Mouse (Mus musculus) forebrain, embryonic 14.5 days (tissue): ENCODE results near the gene Lrpap1. TPM values are rescaled to one million over a fixed set of nuclear protein-coding genes. Genes with fewer than 3 reads are reported as not detected.

Experiments used
- ATAC-seq: fragments of 200-750 bp; cut with Nextera tagmentation; 2 replicates; pipeline ENCODE4 v1.8.0; 2017; ENCODE audit warnings: mild to moderate bottlenecking, moderate library complexity
- DNase-seq: peaks from one replicate; pipeline ENCODE4 v3.0.0-alpha.2; 2015; ENCODE audit warnings: low spot score
- H3K27ac ChIP-seq: fragments of 300-500 bp; sonication (generic); 2 replicates; pipeline ENCODE4 v1.5.1; 2014; ENCODE audit warnings: low read depth, mild to moderate bottlenecking, control low read depth, low read length, moderate library complexity
- H3K27me3 ChIP-seq: fragments of 300-500 bp; sonication (generic); replicated peaks from 2 replicates; pipeline ENCODE4 v1.6.1; 2014; ENCODE audit warnings: low read length, control low read depth, mixed read lengths; ENCODE audit not compliant: control insufficient read depth, insufficient read depth
- H3K36me3 ChIP-seq: fragments of 300-500 bp; sonication (generic); 2 replicates; pipeline ENCODE4 v1.6.1; 2014; ENCODE audit warnings: low read length, control low read depth; ENCODE audit not compliant: control insufficient read depth, insufficient read depth
- H3K4me1 ChIP-seq: fragments of 300-500 bp; sonication (generic); 2 replicates; pipeline ENCODE4 v1.6.1; 2014; ENCODE audit warnings: antibody characterized with exemption, low read length, control low read depth; ENCODE audit not compliant: control insufficient read depth, insufficient read depth
- H3K4me2 ChIP-seq: fragments of 300-500 bp; sonication (generic); 2 replicates; pipeline ENCODE4 v1.6.1; 2014; ENCODE audit warnings: mild to moderate bottlenecking, control low read depth, low read length
- H3K4me3 ChIP-seq: fragments of 300-500 bp; sonication (generic); 2 replicates; pipeline ENCODE4 v1.5.1; 2014; ENCODE audit warnings: low read depth, low read length, control low read depth
- H3K9ac ChIP-seq: fragments of 300-500 bp; sonication (generic); 2 replicates; pipeline ENCODE4 v1.6.1; 2014; ENCODE audit warnings: mild to moderate bottlenecking, low read length, control low read depth, moderate library complexity
- H3K9me3 ChIP-seq: fragments of 300-500 bp; sonication (generic); replicated peaks from 2 replicates; pipeline ENCODE4 v1.6.1; 2016; ENCODE audit warnings: low read length, control low read depth, mixed read lengths; ENCODE audit not compliant: control insufficient read depth
- WGBS: fragments of 180-500 bp; shearing (Covaris S2); extraction: QIAGEN DNeasy Blood & Tissue Kit; methylation state at CpG from one replicate; pipeline ENCODE4 v1.1.7; 2014; 5-methylcytosine and 5-hydroxymethylcytosine counted together
- polyA plus RNA-seq: library from polyadenylated mRNA; unstranded; fragments of >200 nt; fragmentation: Nextera tagmentation; extraction: Ambion mirVana; gene quantifications from 2 replicates; pipeline ENCODE4 v1.2.1, GENCODE M21; 2014

Lrpap1 gene
- 162 and 169 TPM in 2 replicates for polyA plus RNA-seq

- WGBS = under 1% methylated on average over 39 of the region's 39 CpGs
- ATAC-seq = peak; percentile 98
- H3K4me3 ChIP-seq = peak within 1 kb of the TSS; percentile 83
These were observed at the start of gene Lrpap1 for GRCm38 (mm10) chr5:35104960-35105921. TSS of gene Lrpap1 (minus strand) at chr5:35105766.

GRCm38 (mm10) chr5:35149939-35150338 lies 44.4 kb upstream of the Lrpap1 start:
- 76% methylated on average over 5 of the region's 5 CpGs for WGBS
- ATAC-seq (no peak), DNase-seq (no peak)
- Histone ChIP-seq H3K9ac (no peak overlapping the region), H3K27ac (no peak overlapping the region), H3K27me3 (no peaks in the 10 kb centered on the region), H3K4me2 (no peak overlapping the region), H3K36me3 (no peaks in the 10 kb centered on the region), H3K9me3 (no peaks in the 10 kb centered on the region), H3K4me3 (no peak overlapping the region), H3K4me1 (peaks cover 8% of the 10 kb centered on the region)

More at GRCm38 (mm10) chr5:35104960-35105921, at the start of gene Lrpap1:
- H3K9me3 ChIP-seq = no peaks in the 10 kb centered on the region
- DNase-seq = peak; percentile 95
- H3K4me2 ChIP-seq = peak within 1 kb of the TSS; percentile 57
- peaks cover 24% of the 10 kb centered on the region for H3K36me3 ChIP-seq
- H3K9ac ChIP-seq = peak within 1 kb of the TSS; percentile 75
- H3K27me3 ChIP-seq = no peaks in the 10 kb centered on the region
- peak within 1 kb of the TSS; percentile 69 for H3K27ac ChIP-seq
- peaks cover 18% of the 10 kb centered on the region for H3K4me1 ChIP-seq

GRCm38 (mm10) chr5:35149526-35149925 lies 44.0 kb upstream of the Lrpap1 start:
- 73% methylated on average over 4 of the region's 4 CpGs for WGBS
- no peaks in the 10 kb centered on the region for H3K9me3 ChIP-seq
- H3K4me3 ChIP-seq = no peak overlapping the region
- H3K27me3 ChIP-seq = no peaks in the 10 kb centered on the region
- no peak overlapping the region for H3K4me2 ChIP-seq
- DNase-seq = no peak
- ATAC-seq = no peak
- H3K4me1 ChIP-seq = peaks cover 8% of the 10 kb centered on the region
- H3K36me3 ChIP-seq = no peaks in the 10 kb centered on the region
- no peak overlapping the region for H3K27ac ChIP-seq
- no peak overlapping the region for H3K9ac ChIP-seq

DNA sequence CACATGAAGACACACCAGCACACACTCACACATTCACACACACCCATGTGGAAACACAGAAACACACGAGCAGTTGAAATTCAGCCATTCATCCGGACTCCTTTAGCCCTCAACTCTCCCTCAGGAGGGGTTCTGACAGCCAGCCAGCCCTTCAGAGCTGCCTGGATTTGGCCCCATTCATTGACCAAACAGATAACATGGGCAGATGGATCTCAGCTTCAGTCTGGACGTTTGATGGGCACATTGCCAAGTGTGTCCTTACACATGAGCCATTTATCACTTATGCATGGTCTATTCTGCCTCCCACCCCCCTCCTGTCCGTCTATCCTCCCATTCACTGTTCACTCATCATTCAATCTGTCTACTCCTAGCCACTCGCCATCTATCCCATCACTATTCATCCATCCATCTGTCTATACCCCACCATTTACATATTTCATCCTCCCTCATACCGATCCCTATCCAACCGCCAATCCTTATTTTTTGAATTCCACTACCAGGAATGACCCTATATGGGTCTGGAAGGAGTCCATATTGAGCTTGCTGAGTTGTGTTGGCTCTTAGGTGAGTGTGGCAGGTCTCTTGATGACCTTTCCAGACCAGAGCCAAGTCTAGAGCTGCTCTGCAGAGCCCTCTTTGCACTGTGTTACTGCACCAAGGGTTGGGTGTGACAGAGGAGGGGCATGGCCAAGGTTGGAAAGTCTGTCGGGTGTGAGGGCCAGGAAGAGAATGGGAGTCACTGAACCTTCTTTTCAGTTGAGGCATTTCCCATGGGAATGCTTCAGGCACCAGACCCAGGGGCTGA lies 42.6 kb upstream of the Lrpap1 start:
- no peak overlapping the region for H3K4me3 ChIP-seq
- no peaks in the 10 kb centered on the region for H3K36me3 ChIP-seq
- 53% methylated on average over 8 of the region's 8 CpGs for WGBS
- ATAC-seq (peak; percentile 74; the same call in 1 of the 2 replicates), DNase-seq (peak; percentile 69)
- H3K9me3 ChIP-seq = no peaks in the 10 kb centered on the region
- H3K9ac ChIP-seq = no peak overlapping the region
- peaks cover 8% of the 10 kb centered on the region for H3K4me1 ChIP-seq
- peak overlapping the region; percentile 29 for H3K27ac ChIP-seq
- H3K27me3 ChIP-seq = no peaks in the 10 kb centered on the region
- H3K4me2 ChIP-seq = no peak overlapping the region

DNA sequence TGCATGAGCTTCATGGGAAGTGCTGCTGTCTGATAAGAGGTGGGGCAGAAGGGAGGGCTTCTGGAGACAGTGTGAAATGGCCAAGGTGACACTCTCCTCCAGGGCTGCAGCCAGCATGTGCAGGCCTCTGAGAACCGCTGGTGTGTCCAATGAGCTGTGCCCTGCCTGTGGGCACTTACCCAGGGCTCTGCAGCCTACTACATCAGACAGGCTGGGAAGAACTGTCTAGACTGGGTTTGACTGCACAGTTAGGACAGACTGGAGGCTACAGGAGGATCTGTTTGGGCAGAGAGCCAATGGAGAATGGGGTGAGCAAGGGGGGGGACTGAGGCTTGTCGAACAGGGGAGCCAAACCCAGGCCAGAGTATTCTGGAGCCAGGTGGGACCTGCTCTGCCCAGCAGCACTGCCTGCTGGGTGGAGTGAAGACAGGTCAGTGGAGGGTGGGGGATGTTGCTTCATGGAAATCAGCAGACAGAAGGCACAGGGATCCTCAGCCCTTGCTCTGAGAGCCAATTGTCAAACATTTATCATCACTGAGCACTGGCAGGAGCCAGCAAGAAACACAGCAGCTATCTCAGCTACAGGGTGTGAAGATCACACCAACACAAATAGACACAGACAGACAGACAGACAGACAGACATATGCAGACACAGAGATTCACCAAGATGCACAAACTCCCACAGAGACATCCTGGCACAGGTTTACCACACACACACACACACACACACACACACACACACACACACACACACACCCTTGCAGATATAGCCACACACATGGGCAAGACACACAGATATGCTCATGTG lies 41.8 kb upstream of the Lrpap1 start:
- Histone ChIP-seq H3K4me2 (no peak overlapping the region), H3K9ac (no peak overlapping the region), H3K4me3 (no peak overlapping the region), H3K9me3 (no peaks in the 10 kb centered on the region), H3K36me3 (no peaks in the 10 kb centered on the region), H3K27ac (peak overlapping the region; percentile 29), H3K4me1 (peaks cover 8% of the 10 kb centered on the region), H3K27me3 (no peaks in the 10 kb centered on the region)
- WGBS = 45% methylated on average over 2 of the region's 2 CpGs
- ATAC-seq (peak; percentile 66; the same call in 1 of the 2 replicates), DNase-seq (peak; percentile 53)

DNA sequence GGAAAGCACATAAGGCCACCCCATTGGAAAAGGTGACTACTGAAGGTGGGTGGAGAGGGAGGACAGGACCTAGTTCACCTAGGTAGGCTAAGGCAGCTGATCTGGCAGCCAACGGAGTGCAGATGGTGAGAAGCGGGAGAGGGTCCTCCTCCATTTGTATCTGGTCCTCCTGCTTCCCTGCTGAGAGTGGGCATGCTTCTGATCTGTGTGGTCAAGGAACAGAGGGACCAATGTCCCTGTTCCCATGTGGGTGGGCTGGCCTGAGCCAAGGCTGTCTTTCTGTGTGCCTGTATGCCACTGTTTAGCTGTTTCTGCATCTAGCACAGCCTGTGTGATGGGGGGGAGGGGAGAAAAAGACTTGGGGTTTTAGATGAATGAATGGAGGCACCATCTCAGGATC lies 41.2 kb upstream of the Lrpap1 start:
- Histone ChIP-seq H3K9ac (no peak overlapping the region), H3K36me3 (no peaks in the 10 kb centered on the region), H3K4me3 (no peak overlapping the region), H3K27ac (peak overlapping the region; percentile 29), H3K4me1 (peaks cover 8% of the 10 kb centered on the region), H3K4me2 (no peak overlapping the region), H3K9me3 (no peaks in the 10 kb centered on the region), H3K27me3 (no peaks in the 10 kb centered on the region)
- 73% methylated on average over 2 of the region's 2 CpGs for WGBS
- no peak for DNase-seq
- ATAC-seq = no peak

DNA sequence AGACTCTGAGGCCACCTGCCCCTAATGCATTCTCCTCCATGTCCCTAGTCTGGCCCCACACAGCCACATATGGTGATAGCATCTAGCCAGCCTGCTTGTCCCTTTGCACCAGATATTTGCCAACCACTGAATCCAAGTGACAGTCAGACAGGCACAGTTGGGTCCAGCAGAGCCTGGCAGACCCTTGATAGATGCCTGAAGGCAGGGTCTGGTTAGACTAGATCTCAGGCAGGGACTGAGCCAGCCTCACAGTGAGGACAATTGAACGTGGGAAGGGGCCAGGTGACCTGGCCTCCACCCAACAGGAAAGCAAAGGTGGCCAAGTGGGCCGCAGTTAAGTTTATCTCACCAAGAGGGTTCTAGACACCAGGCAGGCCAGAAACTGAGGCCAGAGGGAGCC lies 39.1 kb upstream of the Lrpap1 start:
- Histone ChIP-seq H3K9me3 (no peaks in the 10 kb centered on the region), H3K27ac (no peak overlapping the region), H3K9ac (no peak overlapping the region), H3K36me3 (no peaks in the 10 kb centered on the region), H3K27me3 (no peaks in the 10 kb centered on the region), H3K4me3 (no peak overlapping the region), H3K4me2 (no peak overlapping the region), H3K4me1 (peaks cover 16% of the 10 kb centered on the region)
- WGBS = 86% methylated on average over 2 of the region's 2 CpGs
- no peak for ATAC-seq
- DNase-seq = no peak

DNA sequence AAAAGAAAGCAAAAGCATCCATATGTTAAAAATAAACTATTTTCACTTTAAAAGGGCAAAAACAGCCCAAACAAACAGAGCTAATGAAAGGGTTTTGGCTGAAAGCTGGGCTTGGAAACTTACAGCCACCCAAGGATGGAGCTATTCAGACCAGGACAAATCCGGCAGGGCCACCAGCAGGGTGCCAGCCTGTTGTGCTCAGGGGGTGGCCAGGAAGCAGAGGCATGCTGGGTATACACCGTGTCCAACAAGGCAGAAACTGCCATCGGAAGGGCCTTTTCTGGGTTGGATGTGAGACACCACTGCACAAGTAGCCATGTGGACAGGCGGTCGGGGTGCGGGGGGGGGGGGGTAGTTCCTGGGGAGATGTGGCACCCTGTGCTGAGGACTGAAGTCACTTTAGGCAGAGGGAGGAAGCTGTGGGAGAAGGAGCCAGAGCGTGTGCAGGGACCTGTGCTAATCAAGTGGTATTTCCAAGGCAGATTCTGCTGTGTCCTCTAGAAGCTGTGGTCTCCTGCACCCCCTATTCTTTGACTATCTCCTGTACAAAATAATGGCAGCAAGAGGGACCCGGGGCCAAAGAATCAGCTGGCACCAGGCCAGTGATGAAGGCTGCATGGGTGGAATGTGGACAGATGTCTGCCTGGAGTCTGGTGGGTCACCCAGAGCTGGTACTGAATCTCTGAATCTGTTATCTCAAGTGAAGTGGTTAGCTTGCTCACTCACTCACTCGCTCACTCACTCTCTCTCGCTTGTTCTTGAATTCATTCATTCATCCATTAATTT lies 38.1 kb upstream of the Lrpap1 start:
- H3K27ac ChIP-seq = no peak overlapping the region
- no peaks in the 10 kb centered on the region for H3K27me3 ChIP-seq
- peaks cover 22% of the 10 kb centered on the region for H3K4me1 ChIP-seq
- H3K4me2 ChIP-seq = no peak overlapping the region
- H3K36me3 ChIP-seq = no peaks in the 10 kb centered on the region
- no peak overlapping the region for H3K9ac ChIP-seq
- 38% methylated on average over 10 of the region's 10 CpGs for WGBS
- no peak for DNase-seq
- no peak overlapping the region for H3K4me3 ChIP-seq
- ATAC-seq = no peak
- H3K9me3 ChIP-seq = no peaks in the 10 kb centered on the region
